Comparison of ENCODE assay signal across 27 mouse cellular contexts in the genomic region with DNA sequence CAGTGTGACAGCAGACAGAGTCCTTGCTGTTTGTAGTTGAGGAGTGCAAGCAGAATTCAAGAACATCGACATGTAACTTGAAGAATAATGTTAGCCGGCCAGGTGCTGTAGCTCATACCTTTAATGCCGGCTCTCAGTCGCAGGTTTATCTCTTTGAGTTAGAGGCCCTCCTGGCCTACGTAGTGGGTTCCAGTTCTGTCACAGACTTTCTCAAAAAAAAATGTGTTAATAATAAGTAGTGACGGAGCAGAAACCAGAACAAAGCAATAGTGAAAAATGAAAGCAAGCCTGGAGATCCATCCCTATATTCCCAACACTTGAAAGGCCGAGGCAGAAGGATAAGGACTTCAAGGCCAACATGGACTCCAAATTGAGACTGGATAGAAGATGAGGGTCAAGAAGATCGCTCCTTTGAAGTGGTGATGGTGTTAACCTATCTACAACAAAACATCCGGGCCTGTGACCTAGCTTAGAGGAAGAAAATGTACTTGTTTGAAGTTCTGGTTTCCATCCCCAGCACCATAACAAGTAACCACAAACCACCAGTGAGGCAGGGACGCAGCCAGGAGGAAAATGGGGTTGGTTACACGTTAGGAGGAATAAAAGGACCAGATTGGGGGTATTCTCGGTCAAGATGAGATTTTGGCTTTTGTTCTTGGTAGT. TPM values are rescaled to one million over a fixed set of nuclear protein-coding genes. Genes with fewer than 3 reads are reported as not detected.
A peak's percentile ranks its signal among the peaks of the same experiment; 100 is the strongest.
DNase-seq lines count a peak whose midpoint lies in the region; ATAC-seq and TF ChIP-seq lines count a peak whose summit lies in the region.
"Had no signal": no experiment of that assay in that cellular context is flagged by ENCODE, and none has a peak within 500 bp of the region (broad histone marks: within the 10 kb centered on the region; RNA-seq: fewer than 3 reads in every experiment).

No protein-coding gene starts in this region.

- ATAC-seq in inflammation-experienced regulatory T-cells, adult 6 months = peak; percentile 92
- ATAC-seq: forebrain, embryonic 14.5 days; hindbrain, postnatal 0 days; intestine, embryonic 16.5 days had no signal

- H3K27ac ChIP-seq in left cerebral cortex, adult 2 months = no peak overlapping the region
- H3K27ac ChIP-seq: embryonic facial prominence, embryonic 15.5 days; forebrain, embryonic 10.5 days; gastrocnemius, adult 2 months; heart, embryonic 10.5 days; hindbrain, embryonic 13.5 days; hindbrain, postnatal 0 days had no signal

- intact Hi-C loops in left cerebral cortex, adult 2 months (cut with DNase I) = no loop called here
- intact Hi-C loops in heart, postnatal 36 days (cut with DNase I) = no loop called here

- TF ChIP-seq CTCF in left cerebral cortex, adult 2 months (IDR thresholded peaks at IDR 0.05) = no peak

- no peak overlapping the region for H3K4me3 ChIP-seq in left cerebral cortex, adult 2 months
- H3K4me3 ChIP-seq: embryonic facial prominence, embryonic 15.5 days; erythroblast, embryonic 14.5 days; forebrain, embryonic 10.5 days; gastrocnemius, adult 2 months; heart, embryonic 10.5 days; hindbrain, embryonic 13.5 days had no signal

- DNase-seq in CD4-positive, CD25-positive, alpha-beta regulatory T cell, adult 2 months (ENCODE audit: low read depth, low spot score) = peak; percentile 68
- peak; percentile 71 for DNase-seq in T-cell, adult 2 months (ENCODE audit: low spot score)
- DNase-seq in left cerebral cortex, adult 2 months (ENCODE audit: extremely low spot score in 1 of 2, low spot score in 2 of 2) = no peak
- no peak for DNase-seq in adrenal gland, postnatal 10 days
- DNase-seq in heart, postnatal 36 days = no peak
- DNase-seq: adrenal gland, adult 2 months; adrenal gland, postnatal 36 days; B cell, adult 2 months; cerebellum, adult 2 months; cerebellum, postnatal 10 days; embryo, embryonic 11 days; gastrocnemius, adult 2 months; gastrocnemius, postnatal 25 days; heart, adult 11 months; heart, postnatal 10 days had no signal

RNA-seq across cellular contexts. Expression of a gene that starts 11.1 kb away (rescaled TPM):
- polyA plus RNA-seq in inflammation-experienced regulatory T-cells, adult 6 months (2017; shearing (Covaris generic)) = not detected
- total RNA-seq in left cerebral cortex, adult 2 months (2021) = under 1 TPM; 0.19 to 0.27 TPM
- not detected for total RNA-seq in adrenal gland, postnatal 10 days (2021)
- not detected for total RNA-seq in heart, postnatal 36 days (2021)
- total RNA-seq: gastrocnemius, adult 2 months; gastrocnemius, postnatal 25 days; heart, postnatal 10 days; hematopoietic stem cell, adult 5-6 weeks had no signal
- polyA plus RNA-seq: adrenal gland, adult 2 months; embryonic facial prominence, embryonic 11.5 days; erythroblast, embryonic 14.5 days; forebrain, embryonic 10.5 days; forebrain, embryonic 14.5 days; heart, embryonic 14.5 days; hindbrain, embryonic 13.5 days; intestine, embryonic 16.5 days had no signal

RNA-seq across cellular contexts. Expression of a gene that starts 12.7 kb away (rescaled TPM):
- polyA plus RNA-seq in inflammation-experienced regulatory T-cells, adult 6 months (2017; shearing (Covaris generic)) = 10 to 100 TPM in 1 of 3 experiments, 1 to 10 TPM in 2; 6.3 to 12.1 (median 8.4) TPM
- 10 to 100 TPM; 30.1 to 31.5 TPM for total RNA-seq in left cerebral cortex, adult 2 months (2021)
- total RNA-seq in adrenal gland, postnatal 10 days (2021) = 10 to 100 TPM; 17.8 to 20.1 TPM
- 10 to 100 TPM; 10.8 to 10.9 TPM for total RNA-seq in heart, postnatal 36 days (2021)

RNA-seq across cellular contexts. Expression of a gene that starts 20.3 kb away (rescaled TPM):
- polyA plus RNA-seq in inflammation-experienced regulatory T-cells, adult 6 months (2017; shearing (Covaris generic)) = 1 to 10 TPM; 1.8 to 7.0 (median 7.0) TPM
- 1,000 to 10,000 TPM; 1,746 to 1,868 TPM for total RNA-seq in left cerebral cortex, adult 2 months (2021)
- total RNA-seq in adrenal gland, postnatal 10 days (2021) = 10 to 100 TPM; 44.4 to 58.6 TPM
- total RNA-seq in heart, postnatal 36 days (2021) = 1 to 10 TPM; 1.0 to 2.6 TPM

RNA-seq across cellular contexts. Expression of a gene that starts 39.0 kb away (rescaled TPM):
- 1 to 10 TPM; 4.6 to 8.3 (median 7.4) TPM for polyA plus RNA-seq in inflammation-experienced regulatory T-cells, adult 6 months (2017; shearing (Covaris generic))
- total RNA-seq in left cerebral cortex, adult 2 months (2021) = 1 to 10 TPM; 1.1 to 2.4 TPM
- 10 to 100 TPM in 1 of 2 experiments, 1 to 10 TPM in 1; 9.2 to 18.0 TPM for total RNA-seq in adrenal gland, postnatal 10 days (2021)
- 10 to 100 TPM; 17.0 to 26.0 TPM for total RNA-seq in heart, postnatal 36 days (2021)

RNA-seq across cellular contexts. Expression of a gene that starts 43.9 kb away (rescaled TPM):
- polyA plus RNA-seq in inflammation-experienced regulatory T-cells, adult 6 months (2017; shearing (Covaris generic)) = 1 to 10 TPM; 3.8 to 6.3 (median 5.2) TPM
- total RNA-seq in left cerebral cortex, adult 2 months (2021) = 10 to 100 TPM; 21.9 to 26.8 TPM
- 1 to 10 TPM; 3.2 to 3.5 TPM for total RNA-seq in adrenal gland, postnatal 10 days (2021)
- total RNA-seq in heart, postnatal 36 days (2021) = 1 to 10 TPM; 2.0 to 3.0 TPM

Comparison
In these comparisons a context has a peak if more than half of its experiments do, and no peak if none do; other contexts are left out.
1. DNase-seq: peak in CD4-positive, CD25-positive, alpha-beta regulatory T cell, adult 2 months (single experiment) and T-cell, adult 2 months (single experiment); none in left cerebral cortex, adult 2 months (0 of 2), adrenal gland, postnatal 10 days (single experiment) and heart, postnatal 36 days (0 of 2).
2. RNA of a gene that starts 20.3 kb away (total RNA-seq): 1,746 to 1,868 TPM in left cerebral cortex, adult 2 months; 44.4 to 58.6 TPM in adrenal gland, postnatal 10 days and 1.0 to 2.6 TPM in heart, postnatal 36 days; every median in the first group is over 10 times any median in the second.